Mouse (Mus musculus) heart, postnatal 10 days (tissue): Measurements from ENCODE around the gene Gamt. TPM values are rescaled to one million over a fixed set of nuclear protein-coding genes. Genes with fewer than 3 reads are reported as not detected.

ENCODE experiments used
- DNase-seq, 2 experiments: peaks; one replicate each; pipeline ENCODE4 v3.0.0; 2021
- intact Hi-C: fragments of 180-260 bp; cut with DNase I; formaldehyde crosslinking; loops from one replicate; pipeline ENCODE4 v1.15.1; 2025
- total RNA-seq, 2 experiments: library from RNA; stranded (reverse); gene quantifications; 2 replicates each; pipeline ENCODE4 v1.2.3; 2021

Gene Gamt
- total RNA-seq, 2 experiments from 2014 or later = 19.3 to 21.3 TPM

DNA sequence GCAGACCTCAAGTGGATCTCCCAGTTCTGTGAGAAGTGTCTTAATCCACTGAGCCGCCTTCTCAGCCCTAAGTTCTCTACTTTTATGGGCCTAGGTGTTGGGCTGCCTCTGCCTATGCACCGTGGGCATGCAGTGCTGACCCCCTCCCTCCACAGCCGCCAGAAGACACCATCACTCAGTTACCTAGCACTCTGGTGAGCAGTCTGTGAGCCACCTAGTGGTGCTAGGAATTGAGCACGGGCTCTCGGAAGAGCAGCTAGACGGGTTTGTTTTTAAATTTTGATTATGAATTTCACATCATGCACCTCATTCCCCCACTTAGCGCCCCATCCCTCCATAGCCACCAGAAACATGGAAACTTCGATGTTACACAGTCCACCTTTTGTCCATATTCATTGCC, 27.8 kb upstream of the Gamt start:
- intact Hi-C loops = no loop called here
- DNase-seq = no peak

DNA sequence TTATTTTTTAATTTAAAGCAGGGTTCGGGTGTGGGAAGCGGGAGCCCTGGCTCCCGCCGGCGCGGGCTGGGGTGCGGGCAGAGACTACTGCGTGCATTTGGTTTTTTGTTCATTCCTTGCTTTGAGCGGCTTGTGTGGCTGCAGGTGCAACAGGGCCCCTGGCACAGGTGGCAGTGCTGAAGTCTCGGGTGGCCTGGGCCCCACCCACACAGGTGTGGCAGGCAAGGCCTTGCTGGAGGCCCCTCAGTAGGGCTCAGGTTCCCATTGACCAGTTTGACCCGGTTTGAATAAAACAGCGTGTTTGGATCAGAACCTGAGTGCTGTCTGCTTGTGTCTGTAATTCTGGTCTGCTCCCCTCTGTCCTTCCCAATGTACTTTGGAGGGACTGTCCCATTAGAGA, 27.3 kb upstream of the Gamt start:
- no peak for DNase-seq
- intact Hi-C loops = no loop called here

DNA sequence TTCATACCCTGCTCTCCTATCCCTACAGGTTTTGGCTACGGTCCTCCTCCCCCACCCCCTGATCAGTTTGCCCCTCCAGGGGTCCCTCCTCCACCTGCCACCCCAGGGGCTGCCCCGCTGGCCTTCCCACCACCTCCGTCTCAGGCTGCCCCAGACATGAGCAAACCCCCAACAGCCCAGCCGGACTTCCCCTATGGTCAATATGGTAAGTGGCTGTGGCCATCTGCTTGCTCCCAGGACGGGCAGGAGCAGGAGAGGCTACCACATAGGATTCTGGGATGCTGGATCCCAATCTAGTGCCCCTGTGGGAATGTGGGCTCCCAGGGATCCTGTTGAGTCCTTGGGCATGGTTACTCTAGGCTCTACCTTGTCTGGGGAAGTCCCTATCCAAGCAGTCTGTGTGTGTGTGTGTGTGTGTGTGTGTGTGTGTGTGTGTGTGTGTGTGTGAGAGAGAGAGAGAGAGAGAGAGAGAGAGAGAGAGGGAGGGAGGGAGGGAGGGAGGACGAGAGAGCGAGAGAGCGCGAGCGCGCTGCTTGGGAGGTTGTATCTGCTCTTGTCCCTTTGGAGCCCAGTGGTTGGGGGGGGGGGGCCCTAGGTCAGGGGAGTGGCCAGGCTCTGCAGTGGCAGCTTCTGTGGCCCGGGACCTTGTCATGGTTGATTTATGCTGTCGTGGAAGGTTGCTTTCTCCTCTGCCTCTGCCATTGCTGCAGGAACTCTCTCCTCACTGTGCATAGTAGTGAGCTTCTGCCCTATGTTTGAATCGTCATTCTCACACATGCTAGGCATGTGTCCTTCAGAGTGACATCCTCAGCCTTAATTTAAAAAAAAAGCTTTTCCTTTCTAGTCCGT, 24.6 kb upstream of the Gamt start:
- intact Hi-C loops = no loop called here
- DNase-seq = no peak

DNA sequence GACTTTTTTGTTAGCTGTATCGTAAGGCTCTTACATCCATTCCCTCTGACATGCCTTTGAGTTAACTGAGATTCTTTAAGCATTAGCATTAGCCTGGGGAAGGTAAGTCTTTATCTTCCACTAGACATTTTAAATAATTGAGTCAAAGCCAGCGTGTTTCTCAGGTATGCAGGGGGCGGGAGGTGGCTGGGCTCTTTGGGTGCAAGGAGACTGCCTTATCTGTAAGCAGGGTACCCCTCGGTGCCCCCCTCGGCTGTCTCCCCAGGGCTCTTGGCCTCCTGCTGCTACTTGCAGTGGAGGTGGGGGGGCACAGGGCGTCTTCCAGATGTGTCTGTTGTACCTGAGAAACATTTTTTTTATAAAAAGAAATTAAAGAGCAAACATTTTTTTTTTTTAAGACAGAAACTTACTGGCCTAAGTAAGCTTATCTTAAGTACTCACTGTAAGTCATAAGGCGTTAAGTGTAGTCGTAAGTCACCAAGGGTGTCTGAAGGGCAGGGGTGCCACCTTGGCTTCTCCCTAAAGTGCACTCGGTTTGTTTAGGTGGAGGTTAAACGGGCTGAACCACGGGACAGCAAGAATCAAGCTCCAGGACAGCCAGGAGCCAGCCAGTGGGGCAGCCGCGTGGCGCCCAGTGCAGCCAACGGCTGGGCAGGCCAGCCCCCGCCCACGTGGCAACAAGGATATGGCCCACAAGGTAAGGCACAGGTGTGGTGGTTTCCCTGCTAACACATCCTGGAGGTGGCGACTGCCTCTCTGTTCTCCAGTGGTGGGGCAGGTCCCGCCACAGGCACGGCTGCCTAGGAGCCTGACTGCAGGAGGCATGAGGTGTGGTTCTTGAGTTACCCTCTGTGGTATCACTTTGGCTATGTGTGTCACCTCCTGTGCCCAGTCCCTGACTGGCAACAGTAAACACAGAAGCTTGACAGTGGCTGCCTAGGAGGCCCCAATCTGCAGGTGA, 21.9 kb upstream of the Gamt start:
- DNase-seq = no peak

DNA sequence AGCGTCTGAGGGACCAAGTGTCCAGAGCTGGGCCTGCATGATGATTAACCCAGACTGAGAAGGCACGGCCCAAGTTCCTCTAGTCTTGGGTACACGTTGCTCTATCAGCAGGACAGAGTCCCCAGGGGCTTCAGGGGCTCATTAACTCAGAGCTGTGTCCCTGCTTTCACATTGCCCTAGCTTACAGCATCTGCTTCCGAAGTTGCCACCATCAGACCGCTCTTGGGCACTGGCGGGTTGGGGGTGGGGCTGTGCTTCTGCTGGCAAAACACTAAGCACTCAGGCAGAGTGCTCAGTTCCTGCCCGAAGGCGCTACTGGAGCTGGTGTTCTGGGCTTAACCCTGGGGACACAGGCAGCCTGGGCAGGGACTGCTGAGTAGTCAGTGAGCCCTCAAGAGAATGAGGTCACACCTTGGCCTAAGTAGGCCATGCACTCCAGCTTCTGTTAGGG, 21.1 kb upstream of the Gamt start:
- peak; percentile 66 for DNase-seq
- intact Hi-C loops = no loop called here

More for the DNA sequence above, 21.9 kb upstream of the Gamt start:
- intact Hi-C loops = no loop called here

DNA sequence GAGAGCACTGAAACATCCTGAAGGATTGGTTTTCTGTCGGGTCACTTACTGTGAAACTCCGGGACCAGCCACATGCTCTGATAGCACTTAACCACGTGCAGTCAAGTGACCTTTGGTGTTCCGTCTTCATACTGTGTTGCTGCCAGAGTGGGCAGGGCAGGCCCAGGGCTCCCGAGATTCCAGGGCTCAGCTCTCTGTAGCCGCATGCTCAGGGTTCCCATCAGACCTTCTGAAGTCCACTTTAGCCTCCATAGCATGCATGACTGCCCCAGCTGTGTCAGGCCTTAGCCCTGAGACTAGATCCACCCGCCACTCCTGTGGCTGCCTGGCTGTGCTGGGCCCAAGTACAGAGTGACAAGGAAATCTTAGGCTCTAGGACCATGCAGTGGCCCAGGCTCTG, 20.5 kb upstream of the Gamt start:
- intact Hi-C loops = no loop called here

DNA sequence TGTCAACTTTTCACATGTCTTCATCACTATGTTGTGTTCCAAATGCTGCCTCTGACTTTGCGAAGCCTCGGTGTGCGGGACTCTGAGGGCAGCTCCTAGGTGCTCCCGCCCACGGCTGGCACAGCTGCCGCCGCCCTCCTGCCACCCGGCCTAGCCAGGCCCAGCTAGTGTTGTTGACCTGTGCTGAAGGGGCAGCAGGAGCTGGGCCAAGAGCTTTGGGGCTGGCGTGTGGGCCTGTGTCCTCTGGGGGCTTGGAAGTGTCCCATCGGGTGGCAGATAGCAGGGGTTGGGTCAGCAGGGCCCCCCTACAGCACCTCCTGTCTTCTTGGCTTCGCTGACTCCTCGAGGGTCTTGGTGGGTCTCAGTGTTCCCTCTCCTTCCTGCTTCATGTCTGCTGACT, 18.5 kb upstream of the Gamt start:
- intact Hi-C loops = no loop called here
- no peak for DNase-seq

More for the DNA sequence above, 20.5 kb upstream of the Gamt start:
- DNase-seq = peak; percentile 72 to 78

DNA sequence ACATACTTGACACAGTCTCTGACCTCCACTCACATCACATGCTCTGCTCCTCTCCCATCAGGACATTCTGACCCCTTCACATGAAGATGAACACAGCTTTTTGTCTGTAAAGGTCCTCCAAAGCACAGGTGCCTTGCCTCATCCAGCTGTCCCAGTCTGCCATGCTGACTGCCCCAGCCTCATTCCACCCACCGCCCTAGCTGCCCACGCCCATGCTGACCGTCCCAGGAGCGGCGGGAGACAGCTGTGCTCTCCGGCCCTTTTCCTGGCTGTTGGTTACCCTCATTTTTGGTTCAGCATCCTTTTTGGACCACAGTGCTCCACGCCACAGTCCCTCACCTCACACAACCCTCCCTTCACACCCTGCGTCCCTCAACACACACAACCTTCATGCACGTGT, 17.6 kb upstream of the Gamt start:
- intact Hi-C loops = no loop called here

DNA sequence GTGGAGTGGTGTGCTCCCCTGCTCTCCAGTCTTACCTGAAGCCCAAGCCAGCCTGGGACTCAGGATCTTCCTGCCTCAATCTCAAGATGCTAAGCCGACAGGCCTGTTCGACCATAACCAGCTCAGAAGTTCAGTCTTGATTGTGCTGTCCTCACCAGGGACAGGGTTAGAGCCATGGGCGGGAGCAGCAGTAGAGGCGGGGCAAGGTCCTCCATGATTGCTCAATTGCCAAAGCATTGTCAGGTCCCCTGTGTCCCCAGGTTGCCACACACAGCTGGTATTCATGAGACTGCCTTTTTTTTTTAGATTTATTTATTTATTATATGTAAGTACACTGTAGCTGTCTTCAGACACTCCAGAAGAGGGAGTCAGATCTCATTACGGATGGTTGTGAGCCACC, 15.4 kb upstream of the Gamt start:
- no peak for DNase-seq
- intact Hi-C loops = no loop called here

More for the DNA sequence above, 17.6 kb upstream of the Gamt start:
- DNase-seq = no peak

DNA sequence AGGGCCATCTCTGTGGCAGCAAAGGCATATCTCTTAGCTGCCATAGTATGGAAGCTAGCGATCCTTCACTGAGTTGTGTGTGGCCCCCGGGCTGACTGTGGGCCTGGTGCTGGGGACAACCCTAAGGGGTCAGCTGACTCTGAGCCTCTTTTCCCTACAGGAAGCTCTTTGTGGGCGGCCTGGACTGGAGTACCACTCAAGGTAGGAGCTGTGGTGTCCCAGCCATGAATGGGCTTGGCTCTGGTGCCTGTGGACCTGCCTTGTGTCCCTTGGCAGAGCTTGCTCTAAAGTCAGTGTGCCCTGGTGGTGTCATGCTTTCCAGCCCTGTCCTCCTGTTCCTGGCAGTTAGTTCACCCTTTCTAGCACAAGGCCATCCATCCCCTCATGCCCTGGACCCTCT, 13.0 kb upstream of the Gamt start:
- intact Hi-C loops = no loop called here
- no peak for DNase-seq

DNA sequence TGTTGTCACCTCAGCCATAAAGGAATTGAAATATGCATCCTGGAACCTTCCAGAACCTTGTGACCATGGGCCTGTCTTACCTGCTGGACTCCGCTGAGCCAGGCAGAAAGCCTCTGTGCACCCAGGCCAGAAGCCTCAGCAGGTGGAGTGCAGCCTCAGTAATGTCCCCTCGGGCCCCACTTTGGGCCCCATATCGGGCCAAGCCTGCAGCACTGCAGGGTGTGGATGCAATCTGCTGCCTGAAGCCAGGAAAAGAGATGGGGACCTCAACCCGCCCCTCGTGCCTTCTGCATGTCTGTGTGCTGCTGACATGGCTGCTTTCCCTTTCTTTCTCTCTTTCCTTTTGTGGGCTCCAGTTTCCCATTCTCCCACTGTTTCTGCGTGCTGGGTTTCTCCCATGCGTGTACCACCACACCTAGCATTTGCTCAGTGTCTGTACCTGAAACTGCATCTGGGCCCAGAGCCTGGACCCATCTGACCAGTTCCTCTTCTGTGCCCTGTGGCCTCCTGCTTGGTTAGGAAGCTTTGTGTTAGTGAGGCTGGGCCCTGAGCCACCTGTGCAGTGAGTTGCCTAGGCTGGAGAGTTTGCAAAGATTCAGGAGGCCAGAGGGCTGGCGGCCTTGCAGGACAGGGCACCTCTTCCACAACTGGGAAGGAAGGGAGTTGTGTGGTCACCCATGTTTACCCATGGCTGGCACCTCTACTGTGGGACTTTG, 11.2 kb upstream of the Gamt start:
- no peak for DNase-seq
- intact Hi-C loops = no loop called here

DNA sequence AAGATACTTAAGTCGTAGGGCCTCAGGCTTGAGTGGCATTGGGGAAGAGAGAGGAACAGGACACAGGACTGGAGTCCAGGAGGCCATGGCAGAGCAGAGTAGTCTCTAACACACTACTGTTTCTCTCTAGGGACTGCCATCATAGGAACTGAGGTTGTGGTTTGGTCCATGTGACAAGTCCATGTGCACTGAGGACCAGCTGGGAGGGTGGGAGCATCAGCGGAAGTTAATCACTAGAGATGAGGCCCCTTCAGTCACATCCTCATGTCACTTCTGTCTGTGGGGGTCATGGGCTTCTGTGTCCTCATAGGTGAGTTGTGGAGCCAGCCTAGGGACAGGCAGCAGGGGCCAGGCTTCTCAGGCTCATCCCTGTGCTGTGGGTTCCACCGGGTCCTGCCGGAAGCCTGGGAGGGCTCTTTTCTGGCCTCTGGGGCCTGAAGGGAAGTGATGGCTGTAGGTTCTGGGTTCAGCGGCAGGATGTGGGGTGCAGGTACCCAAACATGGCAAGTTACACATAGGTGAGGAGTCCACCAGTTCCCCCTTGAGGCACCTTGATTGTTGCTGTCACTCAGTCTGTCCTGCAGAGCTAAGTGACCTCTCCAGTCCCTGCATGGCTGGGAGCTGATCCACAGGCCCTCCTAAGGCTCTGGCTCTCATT, 10.5 kb upstream of the Gamt start:
- intact Hi-C loops = no loop called here
- DNase-seq = no peak

DNA sequence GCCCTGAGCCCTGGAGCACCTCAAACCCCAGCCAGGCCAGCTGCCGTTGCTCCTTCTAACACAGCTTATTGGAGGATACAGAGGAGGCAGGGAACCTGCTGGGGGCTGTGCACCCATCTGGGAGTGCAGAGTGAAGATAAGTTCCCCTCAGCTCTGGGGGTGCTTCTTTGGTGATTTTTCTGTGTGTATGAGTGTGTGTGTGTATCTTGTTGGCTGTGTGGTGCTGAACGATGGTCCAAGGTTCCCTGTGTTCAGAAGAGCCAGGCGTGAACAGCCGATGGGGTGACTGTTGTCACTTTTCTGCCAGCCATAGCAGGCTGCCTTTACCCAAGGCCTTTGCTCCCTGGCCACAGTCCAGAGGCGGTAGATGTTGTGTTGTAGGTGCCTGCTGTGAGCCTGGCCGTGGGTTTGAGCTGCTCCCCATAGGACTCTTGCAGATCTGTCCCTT, 9.9 kb upstream of the Gamt start:
- intact Hi-C loops = no loop called here
- no peak for DNase-seq

DNA sequence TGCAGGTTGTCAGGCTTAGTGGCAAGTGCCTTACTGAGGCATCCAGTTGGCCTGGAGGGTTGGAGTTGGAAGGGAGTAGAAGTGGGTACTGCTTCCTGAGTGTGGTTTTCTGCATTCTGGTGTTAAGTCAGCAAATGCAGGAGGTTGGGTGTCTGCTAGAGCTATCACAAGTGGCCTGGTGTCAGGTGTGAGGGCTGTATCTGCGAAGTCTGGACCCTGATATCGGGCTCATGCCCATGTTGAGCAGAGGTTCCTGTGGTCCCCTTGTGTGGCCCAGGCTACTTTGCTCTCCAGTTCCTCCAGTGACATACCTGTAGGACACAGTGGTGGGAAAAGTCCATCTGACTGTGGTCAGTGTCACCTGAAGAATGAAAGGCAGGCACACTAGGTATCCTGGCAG, 9.3 kb upstream of the Gamt start:
- intact Hi-C loops = no loop called here
- DNase-seq = no peak

DNA sequence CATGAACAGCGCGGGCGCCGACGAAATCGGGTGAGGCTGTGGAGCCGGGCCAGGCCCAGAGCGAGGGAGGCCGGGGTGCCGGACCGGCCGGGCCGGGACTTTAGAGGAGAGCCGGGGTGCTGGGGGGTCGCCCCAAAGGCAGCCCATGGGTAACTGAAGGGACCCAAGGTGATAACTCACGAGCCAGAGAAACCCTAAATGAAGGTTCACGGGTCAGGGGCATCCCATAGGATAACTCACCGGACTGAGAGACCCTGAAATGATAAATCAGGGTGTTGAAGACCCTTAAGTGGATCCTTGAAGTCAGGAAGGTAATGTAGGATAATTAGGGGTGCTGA, 4.3 kb upstream of the Gamt start:
- DNase-seq = no peak
- intact Hi-C loops = loop anchor here (2.0 kb wide), 1 partner anchor 26 kb away; no protein-coding TSS in a partner anchor

DNA sequence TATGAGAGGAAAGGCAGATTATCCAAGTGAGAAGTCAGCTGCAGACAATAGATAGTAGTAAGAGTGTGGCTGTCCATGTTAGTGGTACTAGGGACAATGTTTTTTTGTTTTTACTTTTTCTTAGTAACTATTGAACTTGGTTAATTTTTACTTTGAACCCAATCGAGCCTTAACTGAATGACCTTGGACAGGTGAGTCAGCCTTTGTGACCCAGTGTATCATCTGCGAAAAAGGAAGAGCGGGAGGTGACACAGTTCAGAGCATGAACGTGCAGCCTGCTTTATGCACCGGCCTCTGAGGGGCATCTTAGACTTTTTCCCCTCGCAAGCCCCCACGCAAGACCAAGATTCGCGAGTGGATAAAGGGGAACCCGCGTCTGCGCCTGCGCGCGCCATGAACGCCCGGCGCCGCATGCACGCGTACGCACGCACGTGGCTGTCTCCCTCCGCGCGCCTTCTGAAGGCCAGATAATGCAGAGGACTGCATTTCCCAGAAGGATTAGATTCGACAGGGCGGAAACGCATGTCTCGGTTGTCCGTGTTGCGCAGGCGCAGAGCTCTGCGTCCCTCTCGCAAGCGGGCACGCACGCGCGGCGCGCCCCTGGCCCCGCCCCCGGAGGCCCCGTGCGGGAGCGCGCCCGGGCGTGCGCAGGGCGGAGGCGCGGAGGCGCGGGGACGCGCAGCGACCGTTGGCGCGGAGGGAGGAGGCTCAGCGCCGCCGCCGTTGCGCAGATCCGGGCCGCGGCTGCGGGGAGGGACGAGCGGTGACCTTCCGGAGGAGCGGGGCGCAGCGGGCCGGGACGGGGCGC, 3.7 kb upstream of the Gamt start:
- intact Hi-C loops = loop anchor here (2.0 kb wide), 1 partner anchor 26 kb away; no protein-coding TSS in a partner anchor
- DNase-seq = peak; percentile 99

DNA sequence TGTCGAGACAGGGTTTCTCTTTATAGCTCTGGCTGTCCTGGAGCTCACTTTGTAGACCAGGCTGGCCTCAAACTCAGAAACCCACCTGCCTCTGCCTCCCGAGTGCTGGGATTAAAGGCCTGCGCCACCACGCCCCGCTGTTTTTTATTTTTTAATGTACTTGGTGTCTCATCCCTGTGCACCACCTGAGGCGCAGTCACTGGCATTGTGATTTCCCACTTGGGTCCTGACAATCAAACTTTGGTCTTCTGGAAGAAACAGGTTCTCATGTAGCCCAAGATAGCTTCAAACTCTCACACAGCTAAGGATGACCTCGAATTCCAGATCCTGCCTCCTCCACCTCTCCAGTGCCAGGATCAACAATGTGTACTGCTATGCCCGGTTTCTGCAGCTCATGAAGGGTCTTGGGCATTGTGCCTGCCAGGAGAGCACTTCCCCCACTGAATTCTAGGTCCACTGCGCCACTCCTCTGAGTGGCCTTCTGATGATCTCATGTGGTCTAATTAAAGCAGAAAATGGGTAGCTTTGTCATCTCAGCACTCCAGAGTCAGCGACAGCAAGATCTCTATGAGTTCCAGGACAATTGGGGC, 2.1 kb upstream of the Gamt start:
- intact Hi-C loops = no loop called here
- no peak for DNase-seq

DNA sequence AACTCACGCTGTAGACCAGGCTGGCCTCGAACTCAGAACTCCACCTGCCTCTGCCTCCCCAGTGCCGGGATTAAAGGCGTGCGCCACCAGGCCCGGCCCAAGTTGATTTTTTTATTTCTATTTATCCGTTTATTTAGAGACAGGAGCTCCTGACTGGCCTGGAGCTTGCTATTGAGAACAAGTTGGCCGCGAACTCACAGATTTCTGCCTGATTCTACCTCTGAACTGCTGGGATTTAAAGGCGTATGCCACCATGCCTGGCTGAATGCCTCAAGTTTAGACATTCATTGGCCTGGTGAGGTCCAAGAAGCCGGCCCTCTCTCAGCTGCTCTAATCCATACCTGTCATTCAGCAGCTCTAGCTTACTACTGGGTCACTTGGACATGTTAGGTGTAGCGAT, 1.4 kb upstream of the Gamt start:
- intact Hi-C loops = no loop called here
- DNase-seq = no peak

DNA sequence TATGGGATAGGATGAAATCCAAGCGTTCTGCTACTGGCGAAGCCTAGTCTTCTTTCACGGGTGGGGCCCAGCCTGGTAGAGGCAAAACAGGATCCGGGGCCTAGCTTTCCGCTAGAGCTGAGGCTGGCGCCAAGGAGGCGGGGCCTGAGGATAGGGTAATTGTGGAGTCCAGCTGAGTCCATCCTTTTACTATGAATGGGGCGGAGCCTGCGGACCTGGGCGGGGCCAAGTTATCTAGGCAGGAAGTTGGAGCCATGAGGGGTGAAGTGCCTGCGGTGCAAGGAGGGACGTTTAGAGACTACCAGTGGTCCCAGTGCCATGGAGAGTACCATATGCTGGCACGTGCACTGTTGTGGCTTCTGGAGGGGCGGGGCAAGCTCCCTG, 765 bp upstream of the Gamt start:
- intact Hi-C loops = no loop called here
- DNase-seq = peak; percentile 97 to 99
